Comparison of ENCODE assay signal across 9 mouse cellular contexts in the genomic region with DNA sequence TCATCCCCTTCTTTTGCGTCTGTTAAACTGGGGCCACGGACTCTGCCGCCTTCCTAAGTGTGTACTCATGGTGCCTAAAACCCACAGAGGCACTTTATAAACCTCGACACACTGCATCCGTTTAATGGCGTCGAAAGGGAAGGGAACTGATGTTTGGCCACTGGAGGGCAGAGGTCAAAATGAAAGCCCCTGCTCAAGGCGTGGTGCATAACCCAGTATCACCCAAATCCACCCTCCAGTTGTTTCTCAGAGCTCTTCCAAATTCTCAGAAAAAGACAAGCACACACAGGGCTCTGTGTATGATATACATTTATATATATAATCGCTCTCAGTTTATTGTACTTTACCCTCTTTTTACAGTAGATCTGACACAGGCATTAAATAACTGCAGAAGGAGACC. TPM values are rescaled to one million over a fixed set of nuclear protein-coding genes. Genes with fewer than 3 reads are reported as not detected.
DNase-seq lines count a peak whose midpoint lies in the region; ATAC-seq lines count a peak whose summit lies in the region.
"Had no signal": no experiment of that assay in that cellular context is flagged by ENCODE, and none has a peak within 500 bp of the region (broad histone marks: within the 10 kb centered on the region; RNA-seq: fewer than 3 reads in every experiment).

No protein-coding gene starts in this region.

- no peak overlapping the region; the same call in 1 of the 2 replicates for H3K4me2 ChIP-seq in heart, embryonic 15.5 days
- no peak overlapping the region for H3K4me2 ChIP-seq in embryonic facial prominence, embryonic 15.5 days (replicated peaks)
- H3K4me2 ChIP-seq in liver, embryonic 15.5 days, result peak overlapping the region; percentile 43

- WGBS in heart, embryonic 15.5 days, result 19% methylated on average over 9 of the region's 9 CpGs
- WGBS in embryonic facial prominence, embryonic 15.5 days, result 15% methylated on average over 9 of the region's 9 CpGs
- 14% methylated on average over 9 of the region's 9 CpGs for WGBS in liver, embryonic 15.5 days (ENCODE audit: insufficient replicate concordance)

- no peaks in the 10 kb centered on the region for H3K9me3 ChIP-seq in heart, embryonic 15.5 days (replicated peaks)
- no peaks in the 10 kb centered on the region for H3K9me3 ChIP-seq in embryonic facial prominence, embryonic 15.5 days (replicated peaks)
- H3K9me3 ChIP-seq in liver, embryonic 15.5 days (replicated peaks), result no peaks in the 10 kb centered on the region

- H3K9ac ChIP-seq in heart, embryonic 15.5 days, result no peak overlapping the region
- H3K9ac ChIP-seq in embryonic facial prominence, embryonic 15.5 days, result no peak overlapping the region
- H3K9ac ChIP-seq in liver, embryonic 15.5 days, result 0 out of 2 replicates have a peak overlapping the region, but pooled peaks have one; percentile 33

- no peaks in the 10 kb centered on the region for H3K27me3 ChIP-seq in heart, embryonic 15.5 days
- no peaks in the 10 kb centered on the region for H3K27me3 ChIP-seq in embryonic facial prominence, embryonic 15.5 days
- H3K27me3 ChIP-seq in liver, embryonic 15.5 days, result peaks cover 4% of the 10 kb centered on the region; the same call in 1 of the 2 replicates

- no peak overlapping the region for H3K4me3 ChIP-seq in heart, embryonic 15.5 days
- H3K4me3 ChIP-seq in embryonic facial prominence, embryonic 15.5 days (replicated peaks), result no peak overlapping the region
- no peak overlapping the region for H3K4me3 ChIP-seq in liver, embryonic 15.5 days (replicated peaks)

- no peaks in the 10 kb centered on the region for H3K36me3 ChIP-seq in heart, embryonic 15.5 days
- H3K36me3 ChIP-seq in embryonic facial prominence, embryonic 15.5 days, result no peaks in the 10 kb centered on the region
- peaks cover 3% of the 10 kb centered on the region for H3K36me3 ChIP-seq in liver, embryonic 15.5 days (replicated peaks)

- intact Hi-C loops in heart, postnatal 36 days (cut with DNase I), result no loop called here
- intact Hi-C loops in gastrocnemius, postnatal 36 days (cut with DNase I), result no loop called here

- no peak for ATAC-seq in heart, embryonic 15.5 days (replicated peaks; ENCODE audit: insufficient number of reproducible peaks, insufficient read depth, low FRiP score, low read depth)
- ATAC-seq in embryonic facial prominence, embryonic 15.5 days (ENCODE audit: insufficient number of reproducible peaks, low FRiP score, low TSS enrichment, low read depth), result no peak
- peak; percentile 62 for ATAC-seq in liver, embryonic 15.5 days (ENCODE audit: insufficient read depth)

- no peak for DNase-seq in heart, postnatal 36 days
- peak; percentile 61 for DNase-seq in ES-CJ7 (ENCODE audit: low read depth, low spot score)
- no peak for DNase-seq in gastrocnemius, adult 18-20 months (ENCODE audit: low spot score)
- no peak for DNase-seq in yolk sac, embryonic 10.5 days (ENCODE audit: low spot score)
- no peak for DNase-seq in gastrocnemius, postnatal 36 days

- H3K27ac ChIP-seq in heart, embryonic 15.5 days, result peak overlapping the region; percentile 71
- H3K27ac ChIP-seq in embryonic facial prominence, embryonic 15.5 days (replicated peaks), result 0 out of 2 replicates have a peak overlapping the region, but pooled peaks have one; percentile 12
- peak overlapping the region; percentile 63 for H3K27ac ChIP-seq in liver, embryonic 15.5 days (replicated peaks)

- peaks cover 48% of the 10 kb centered on the region for H3K4me1 ChIP-seq in heart, embryonic 15.5 days (replicated peaks)
- peaks cover 22% of the 10 kb centered on the region for H3K4me1 ChIP-seq in embryonic facial prominence, embryonic 15.5 days
- H3K4me1 ChIP-seq in liver, embryonic 15.5 days (replicated peaks), result peaks cover 59% of the 10 kb centered on the region

RNA-seq across cellular contexts. Expression of gene Atp1b2, which starts 6.3 kb away (rescaled TPM):
- polyA plus RNA-seq in heart, embryonic 15.5 days (2015; fragmentation: Nextera tagmentation; extraction: Ambion mirVana), result 24.2 and 24.5 TPM in 2 replicates
- total RNA-seq in heart, postnatal 36 days (2021), result 10 to 100 TPM; 20.9 to 22.5 TPM
- polyA plus RNA-seq in embryonic facial prominence, embryonic 15.5 days (2015; fragmentation: Nextera tagmentation; extraction: Ambion mirVana), result 12.4 and 13.4 TPM in 2 replicates
- polyA plus RNA-seq in liver, embryonic 15.5 days (2015; fragmentation: Nextera tagmentation; extraction: Ambion mirVana), result 14.1 and 14.7 TPM in 2 replicates
- total RNA-seq in gastrocnemius, adult 18-20 months (2021), result 100 to 1,000 TPM; 347 to 393 TPM
- 100 to 1,000 TPM; 380 to 461 TPM for total RNA-seq in gastrocnemius, postnatal 36 days (2021)

RNA-seq across cellular contexts. Expression of gene Shbg, which starts 18.3 kb away (rescaled TPM):
- 0.29 TPM in 1 of 2 replicates, not detected in the other for polyA plus RNA-seq in heart, embryonic 15.5 days (2015; fragmentation: Nextera tagmentation; extraction: Ambion mirVana)
- not detected for total RNA-seq in heart, postnatal 36 days (2021)
- polyA plus RNA-seq in embryonic facial prominence, embryonic 15.5 days (2015; fragmentation: Nextera tagmentation; extraction: Ambion mirVana), result not detected in 2 replicates
- polyA plus RNA-seq in liver, embryonic 15.5 days (2015; fragmentation: Nextera tagmentation; extraction: Ambion mirVana), result 26.6 and 27.2 TPM in 2 replicates
- total RNA-seq in gastrocnemius, adult 18-20 months (2021), result not detected
- total RNA-seq in gastrocnemius, postnatal 36 days (2021), result not detected
- total RNA-seq: left cerebral cortex, postnatal 14 days had no signal

RNA-seq across cellular contexts. Expression of gene Trp53, which starts 19.3 kb away (rescaled TPM):
- 59.4 and 88.1 TPM in 2 replicates for polyA plus RNA-seq in heart, embryonic 15.5 days (2015; fragmentation: Nextera tagmentation; extraction: Ambion mirVana)
- 10 to 100 TPM; 13.9 to 17.0 TPM for total RNA-seq in heart, postnatal 36 days (2021)
- polyA plus RNA-seq in embryonic facial prominence, embryonic 15.5 days (2015; fragmentation: Nextera tagmentation; extraction: Ambion mirVana), result 134 and 141 TPM in 2 replicates
- polyA plus RNA-seq in liver, embryonic 15.5 days (2015; fragmentation: Nextera tagmentation; extraction: Ambion mirVana), result 62.4 and 63.8 TPM in 2 replicates
- total RNA-seq in gastrocnemius, adult 18-20 months (2021), result 10 to 100 TPM; 12.9 to 15.3 TPM
- total RNA-seq in gastrocnemius, postnatal 36 days (2021), result 10 to 100 TPM; 10.7 to 15.8 TPM

RNA-seq across cellular contexts. Expression of gene Wrap53, which starts 19.4 kb away (rescaled TPM):
- polyA plus RNA-seq in heart, embryonic 15.5 days (2015; fragmentation: Nextera tagmentation; extraction: Ambion mirVana), result 13.3 and 17.0 TPM in 2 replicates
- 1 to 10 TPM; 5.1 to 6.3 TPM for total RNA-seq in heart, postnatal 36 days (2021)
- polyA plus RNA-seq in embryonic facial prominence, embryonic 15.5 days (2015; fragmentation: Nextera tagmentation; extraction: Ambion mirVana), result 25.0 and 26.5 TPM in 2 replicates
- 15.9 and 16.9 TPM in 2 replicates for polyA plus RNA-seq in liver, embryonic 15.5 days (2015; fragmentation: Nextera tagmentation; extraction: Ambion mirVana)
- 1 to 10 TPM; 3.2 to 3.3 TPM for total RNA-seq in gastrocnemius, adult 18-20 months (2021)
- total RNA-seq in gastrocnemius, postnatal 36 days (2021), result 1 to 10 TPM; 2.6 to 2.8 TPM

RNA-seq across cellular contexts. Expression of gene Sat2, which starts 22.4 kb away (rescaled TPM):
- polyA plus RNA-seq in heart, embryonic 15.5 days (2015; fragmentation: Nextera tagmentation; extraction: Ambion mirVana), result 14.3 and 16.7 TPM in 2 replicates
- 1 to 10 TPM; 3.7 to 4.1 TPM for total RNA-seq in heart, postnatal 36 days (2021)
- polyA plus RNA-seq in embryonic facial prominence, embryonic 15.5 days (2015; fragmentation: Nextera tagmentation; extraction: Ambion mirVana), result 19.8 and 22.5 TPM in 2 replicates
- 10.2 and 11.1 TPM in 2 replicates for polyA plus RNA-seq in liver, embryonic 15.5 days (2015; fragmentation: Nextera tagmentation; extraction: Ambion mirVana)
- total RNA-seq in gastrocnemius, adult 18-20 months (2021), result 1 to 10 TPM; 2.5 to 2.6 TPM
- 1 to 10 TPM; 3.0 to 3.2 TPM for total RNA-seq in gastrocnemius, postnatal 36 days (2021)

Comparison
In these comparisons a context has a peak if more than half of its experiments do, and no peak if none do; other contexts are left out.
1. H3K27ac ChIP-seq: peak in every context shown above with its lines; median percentile 71 in heart, embryonic 15.5 days; 63 in liver, embryonic 15.5 days; 12 in embryonic facial prominence, embryonic 15.5 days.
2. RNA of gene Atp1b2, which starts 6.3 kb away (total RNA-seq): 380 to 461 TPM in gastrocnemius, postnatal 36 days and 347 to 393 TPM in gastrocnemius, adult 18-20 months; 20.9 to 22.5 TPM in heart, postnatal 36 days; every median in the first group is over 10 times any median in the second.